Mouse (Mus musculus) forebrain, embryonic 12.5 days (tissue): ENCODE data around the gene Tmem163. TPM values are rescaled to one million over a fixed set of nuclear protein-coding genes. Genes with fewer than 3 reads are reported as not detected.

Experiments used
- ATAC-seq: fragments of 200-750 bp; cut with Nextera tagmentation; 2 replicates; pipeline ENCODE4 v1.8.0; 2017; ENCODE audit warnings: moderate TSS enrichment; ENCODE audit not compliant: low FRiP score
- H3K27ac ChIP-seq: fragments of 300-500 bp; sonication (generic); 2 replicates; pipeline ENCODE4 v1.5.1; 2016; ENCODE audit warnings: mild to moderate bottlenecking
- H3K27me3 ChIP-seq: fragments of 300-500 bp; sonication (generic); 2 replicates; pipeline ENCODE4 v1.6.1; 2016; ENCODE audit warnings: mild to moderate bottlenecking
- H3K36me3 ChIP-seq: fragments of 300-500 bp; sonication (generic); replicated peaks from 2 replicates; pipeline ENCODE4 v1.6.1; 2016; ENCODE audit warnings: mild to moderate bottlenecking
- H3K4me1 ChIP-seq: fragments of 300-500 bp; sonication (generic); 2 replicates; pipeline ENCODE4 v1.6.1; 2016
- H3K4me2 ChIP-seq: fragments of 300-500 bp; sonication (generic); 2 replicates; pipeline ENCODE4 v1.6.1; 2016; ENCODE audit warnings: mild to moderate bottlenecking, moderate library complexity
- H3K4me3 ChIP-seq: fragments of 300-500 bp; sonication (generic); replicated peaks from 2 replicates; pipeline ENCODE4 v1.5.1; 2016; ENCODE audit warnings: mild to moderate bottlenecking
- H3K9ac ChIP-seq: fragments of 300-500 bp; sonication (generic); 2 replicates; pipeline ENCODE4 v1.6.1; 2016; ENCODE audit warnings: mild to moderate bottlenecking
- H3K9me3 ChIP-seq: fragments of 300-500 bp; sonication (generic); 2 replicates; pipeline ENCODE4 v1.6.1; 2016
- WGBS: fragments of 180-500 bp; shearing (Covaris S2); methylation state at CpG from one replicate; pipeline ENCODE4 v1.1.7; 2016; 5-methylcytosine and 5-hydroxymethylcytosine counted together
- polyA plus RNA-seq: library from polyadenylated mRNA; unstranded; fragments of >200 nt; fragmentation: Nextera tagmentation; extraction: Ambion mirVana; gene quantifications from 2 replicates; pipeline ENCODE4 v1.2.1, GENCODE M21; 2016

Gene Tmem163
- polyA plus RNA-seq: 29.9 and 31.0 TPM in 2 replicates

GRCm38 (mm10) chr1:127679498-127680133 lies at the start of gene Tmem163:
Tmem163 (minus strand) TSS chr1:127679548.
- Histone ChIP-seq H3K27ac (0 out of 2 replicates have a peak within 1 kb of the TSS, but pooled peaks have one; percentile 5), H3K9me3 (no peaks in the 10 kb centered on the region), H3K27me3 (peaks cover 54% of the 10 kb centered on the region), H3K9ac (no peak within 1 kb of the TSS; the same call in 1 of the 2 replicates), H3K4me2 (peak within 1 kb of the TSS; percentile 96), H3K4me3 (peak within 1 kb of the TSS; percentile 64), H3K4me1 (peaks cover 24% of the 10 kb centered on the region), H3K36me3 (no peaks in the 10 kb centered on the region)
- 8% methylated on average over 18 of the region's 18 CpGs for WGBS
- peak; percentile 18; the same call in 1 of the 2 replicates for ATAC-seq

GRCm38 (mm10) chr1:127729096-127729495 lies 49.7 kb upstream of the Tmem163 start, which contains the start of gene Acmsd:
Acmsd (plus strand) TSS chr1:127729413.
- no peaks in the 10 kb centered on the region for H3K27me3 ChIP-seq
- no peaks in the 10 kb centered on the region for H3K9me3 ChIP-seq
- 90% methylated on average over 4 of the region's 4 CpGs for WGBS
- no peaks in the 10 kb centered on the region for H3K36me3 ChIP-seq
- H3K9ac ChIP-seq: no peak within 1 kb of the TSS
- no peak within 1 kb of the TSS for H3K4me2 ChIP-seq
- no peak within 1 kb of the TSS for H3K4me3 ChIP-seq
- H3K4me1 ChIP-seq: no peaks in the 10 kb centered on the region
- ATAC-seq: no peak
- H3K27ac ChIP-seq: no peak within 1 kb of the TSS

- H3K4me3 ChIP-seq: no peak overlapping the region
- H3K9ac ChIP-seq: no peak overlapping the region
- no peaks in the 10 kb centered on the region for H3K27me3 ChIP-seq
- H3K27ac ChIP-seq: no peak overlapping the region
- H3K9me3 ChIP-seq: no peaks in the 10 kb centered on the region
- H3K4me1 ChIP-seq: no peaks in the 10 kb centered on the region
- no peaks in the 10 kb centered on the region for H3K36me3 ChIP-seq
- ATAC-seq: no peak
- 67% methylated on average over 2 of the region's 2 CpGs for WGBS
- H3K4me2 ChIP-seq: no peak overlapping the region
Measured at GRCm38 (mm10) chr1:127723596-127723995, 44.2 kb upstream of the Tmem163 start.

GRCm38 (mm10) chr1:127718290-127718689 lies 38.9 kb upstream of the Tmem163 start:
- no peak overlapping the region for H3K4me2 ChIP-seq
- H3K9me3 ChIP-seq: no peaks in the 10 kb centered on the region
- H3K4me3 ChIP-seq: no peak overlapping the region
- ATAC-seq: no peak
- no peak overlapping the region for H3K27ac ChIP-seq
- H3K4me1 ChIP-seq: no peaks in the 10 kb centered on the region
- no peaks in the 10 kb centered on the region for H3K36me3 ChIP-seq
- WGBS: 92% methylated on average over 1 of the region's 1 CpGs
- H3K9ac ChIP-seq: no peak overlapping the region
- H3K27me3 ChIP-seq: no peaks in the 10 kb centered on the region

- H3K36me3 ChIP-seq: no peaks in the 10 kb centered on the region
- no peak overlapping the region for H3K9ac ChIP-seq
- no peaks in the 10 kb centered on the region for H3K4me1 ChIP-seq
- H3K9me3 ChIP-seq: no peaks in the 10 kb centered on the region
- H3K27ac ChIP-seq: no peak overlapping the region
- H3K4me3 ChIP-seq: no peak overlapping the region
- H3K4me2 ChIP-seq: no peak overlapping the region
- WGBS: 90% methylated on average over 8 of the region's 8 CpGs
- H3K27me3 ChIP-seq: no peaks in the 10 kb centered on the region
- ATAC-seq: no peak
Measured at GRCm38 (mm10) chr1:127716441-127716840, 37.1 kb upstream of the Tmem163 start.

- Histone ChIP-seq H3K4me1 (no peaks in the 10 kb centered on the region), H3K4me2 (no peak overlapping the region), H3K27ac (no peak overlapping the region), H3K9me3 (no peaks in the 10 kb centered on the region), H3K9ac (no peak overlapping the region), H3K4me3 (no peak overlapping the region), H3K36me3 (no peaks in the 10 kb centered on the region), H3K27me3 (no peaks in the 10 kb centered on the region)
- WGBS: 81% methylated on average over 5 of the region's 5 CpGs
- ATAC-seq: no peak
Measured at GRCm38 (mm10) chr1:127706269-127706668, 26.9 kb upstream of the Tmem163 start.

GRCm38 (mm10) chr1:127702187-127702586 lies 22.8 kb upstream of the Tmem163 start:
- no peaks in the 10 kb centered on the region for H3K4me1 ChIP-seq

GRCm38 (mm10) chr1:127696533-127696932 lies 17.2 kb upstream of the Tmem163 start:
- no peak overlapping the region for H3K4me3 ChIP-seq
- H3K27me3 ChIP-seq: no peaks in the 10 kb centered on the region
- H3K9ac ChIP-seq: no peak overlapping the region
- no peaks in the 10 kb centered on the region for H3K36me3 ChIP-seq
- H3K9me3 ChIP-seq: no peaks in the 10 kb centered on the region
- no peaks in the 10 kb centered on the region for H3K4me1 ChIP-seq
- WGBS: 23% methylated on average over 2 of the region's 2 CpGs
- H3K4me2 ChIP-seq: no peak overlapping the region
- no peak overlapping the region for H3K27ac ChIP-seq
- ATAC-seq: no peak

More at GRCm38 (mm10) chr1:127702187-127702586, 22.8 kb upstream of the Tmem163 start:
- Histone ChIP-seq H3K9me3 (no peaks in the 10 kb centered on the region), H3K36me3 (no peaks in the 10 kb centered on the region), H3K27me3 (no peaks in the 10 kb centered on the region), H3K27ac (no peak overlapping the region), H3K4me3 (no peak overlapping the region), H3K9ac (no peak overlapping the region), H3K4me2 (no peak overlapping the region)
- ATAC-seq: no peak
- WGBS: 86% methylated on average over 1 of the region's 1 CpGs

- peaks cover 68% of the 10 kb centered on the region for H3K27me3 ChIP-seq
- H3K27ac ChIP-seq: peak overlapping the region; percentile 75
- H3K36me3 ChIP-seq: no peaks in the 10 kb centered on the region
- no peaks in the 10 kb centered on the region for H3K9me3 ChIP-seq
- H3K9ac ChIP-seq: peak overlapping the region; percentile 75
- peak; percentile 64 for ATAC-seq
- peak overlapping the region; percentile 64 for H3K4me3 ChIP-seq
- peaks cover 24% of the 10 kb centered on the region for H3K4me1 ChIP-seq
- 2% methylated on average over 63 of the region's 64 CpGs for WGBS
- H3K4me2 ChIP-seq: peak overlapping the region; percentile 96
Measured at GRCm38 (mm10) chr1:127677661-127678580, 1.4 kb downstream of the Tmem163 start.

- peak overlapping the region; percentile 96 for H3K4me2 ChIP-seq
- H3K27ac ChIP-seq: peak overlapping the region; percentile 75
- H3K9ac ChIP-seq: peak overlapping the region; percentile 75
- peak; percentile 44 for ATAC-seq
- H3K9me3 ChIP-seq: no peaks in the 10 kb centered on the region
- no peaks in the 10 kb centered on the region for H3K36me3 ChIP-seq
- peaks cover 68% of the 10 kb centered on the region for H3K27me3 ChIP-seq
- under 1% methylated on average over 44 of the region's 44 CpGs for WGBS
- H3K4me1 ChIP-seq: peaks cover 24% of the 10 kb centered on the region
- H3K4me3 ChIP-seq: peak overlapping the region; percentile 64
Measured at GRCm38 (mm10) chr1:127677131-127677631, 2.2 kb downstream of the Tmem163 start.

- ATAC-seq: 0 out of 2 replicates have a peak, but pooled peaks have one; percentile 7
- peaks cover 68% of the 10 kb centered on the region for H3K27me3 ChIP-seq
- WGBS: 1% methylated on average over 25 of the region's 25 CpGs
Measured at GRCm38 (mm10) chr1:127676516-127677099, 2.7 kb downstream of the Tmem163 start.

GRCm38 (mm10) chr1:127676116-127676515 lies 3.2 kb downstream of the Tmem163 start:
- H3K27ac ChIP-seq: peak overlapping the region; percentile 50; the same call in 1 of the 2 replicates
- peaks cover 24% of the 10 kb centered on the region for H3K4me1 ChIP-seq
- 25% methylated on average over 12 of the region's 12 CpGs for WGBS
- H3K9me3 ChIP-seq: no peaks in the 10 kb centered on the region
- no peaks in the 10 kb centered on the region for H3K36me3 ChIP-seq
- peaks cover 68% of the 10 kb centered on the region for H3K27me3 ChIP-seq
- peak overlapping the region; percentile 64 for H3K4me3 ChIP-seq
- ATAC-seq: no peak
- H3K9ac ChIP-seq: peak overlapping the region; percentile 75
- peak overlapping the region; percentile 96 for H3K4me2 ChIP-seq

More at GRCm38 (mm10) chr1:127676516-127677099, 2.7 kb downstream of the Tmem163 start:
- H3K27ac ChIP-seq: peak overlapping the region; percentile 50
- no peaks in the 10 kb centered on the region for H3K9me3 ChIP-seq
- H3K4me2 ChIP-seq: peak overlapping the region; percentile 96
- peak overlapping the region; percentile 75 for H3K9ac ChIP-seq
- H3K4me1 ChIP-seq: peaks cover 24% of the 10 kb centered on the region
- H3K36me3 ChIP-seq: no peaks in the 10 kb centered on the region
- H3K4me3 ChIP-seq: peak overlapping the region; percentile 64
